Comparison of ENCODE assay signal across 8 mouse cellular contexts in genomic region chr11:69418481-69419442, GRCm38 (mm10). TPM values are rescaled to one million over a fixed set of nuclear protein-coding genes. Genes with fewer than 3 reads are reported as not detected.
DNase-seq lines count a peak whose midpoint lies in the region; ATAC-seq and TF ChIP-seq lines count a peak whose summit lies in the region.

No protein-coding gene starts in this region.

- under 1% methylated on average over 45 of the region's 45 CpGs for WGBS in forebrain, embryonic 11.5 days
- under 1% methylated on average over 45 of the region's 45 CpGs for WGBS in heart, embryonic 16.5 days
- under 1% methylated on average over 45 of the region's 45 CpGs for WGBS in liver, embryonic 14.5 days (ENCODE audit: insufficient replicate concordance)
- under 1% methylated on average over 45 of the region's 45 CpGs for WGBS in stomach, embryonic 16.5 days

- peak; percentile 27 for TF ChIP-seq EP300 in CH12.LX (IDR thresholded peaks at IDR 0.05; ENCODE audit: low read length)
- no peak for TF ChIP-seq EP300 in liver, embryonic 14.5 days (IDR thresholded peaks at IDR 0.05; ENCODE audit: low read depth)

- TF ChIP-seq RAD21 in CH12.LX (IDR thresholded peaks at IDR 0.05; ENCODE audit: low read depth, low read length) = no peak; the same call in 1 of the 2 replicates

- H3K9me3 ChIP-seq in CH12.LX (replicated peaks; ENCODE audit: low read length) = no peaks in the 10 kb centered on the region
- no peaks in the 10 kb centered on the region for H3K9me3 ChIP-seq in forebrain, embryonic 11.5 days (ENCODE audit: control insufficient read depth, low read length)
- H3K9me3 ChIP-seq in heart, embryonic 16.5 days (replicated peaks; ENCODE audit: control insufficient read depth, low read length) = no peaks in the 10 kb centered on the region
- H3K9me3 ChIP-seq in liver, embryonic 14.5 days (ENCODE audit: control insufficient read depth, low read length) = no peaks in the 10 kb centered on the region
- H3K9me3 ChIP-seq in stomach, embryonic 16.5 days (replicated peaks; ENCODE audit: control insufficient read depth, low read length) = no peaks in the 10 kb centered on the region

- H3K36me3 ChIP-seq in CH12.LX (replicated peaks in 1 of 2; ENCODE audit: control insufficient read depth in 1 of 2, insufficient read depth in 1 of 2, low read length in 1 of 2) = no peaks in the 10 kb centered on the region
- no peaks in the 10 kb centered on the region for H3K36me3 ChIP-seq in forebrain, embryonic 11.5 days (ENCODE audit: control insufficient read depth, insufficient read depth, low read length)
- no peaks in the 10 kb centered on the region for H3K36me3 ChIP-seq in heart, embryonic 16.5 days (ENCODE audit: control insufficient read depth, insufficient read depth)
- no peaks in the 10 kb centered on the region for H3K36me3 ChIP-seq in liver, embryonic 14.5 days (replicated peaks; ENCODE audit: control insufficient read depth, insufficient read depth, low read depth)
- H3K36me3 ChIP-seq in stomach, embryonic 16.5 days (ENCODE audit: control insufficient read depth, insufficient read depth, low read length) = no peaks in the 10 kb centered on the region

- peak overlapping the region; percentile 36 to 48 (median 38) for H3K4me3 ChIP-seq in CH12.LX (replicated peaks in 1 of 3; ENCODE audit: low read depth in 2 of 3, low read length in 2 of 3, poor library complexity in 1 of 3)
- H3K4me3 ChIP-seq in forebrain, embryonic 11.5 days (ENCODE audit: low read depth, low read length) = peak overlapping the region; percentile 81
- peak overlapping the region; percentile 79 for H3K4me3 ChIP-seq in heart, embryonic 16.5 days (ENCODE audit: low read length)
- peak overlapping the region; percentile 33 to 49 for H3K4me3 ChIP-seq in liver, embryonic 14.5 days (ENCODE audit: insufficient read depth in 1 of 2, low read depth in 2 of 2, low read length in 2 of 2)
- H3K4me3 ChIP-seq in stomach, embryonic 16.5 days (replicated peaks; ENCODE audit: low read length) = peak overlapping the region; percentile 67

- peaks cover 64% of the 10 kb centered on the region for H3K27me3 ChIP-seq in CH12.LX (replicated peaks)
- H3K27me3 ChIP-seq in forebrain, embryonic 11.5 days (ENCODE audit: control insufficient read depth, insufficient read depth, low read length) = peaks cover 17% of the 10 kb centered on the region
- peaks cover 20% of the 10 kb centered on the region for H3K27me3 ChIP-seq in heart, embryonic 16.5 days (ENCODE audit: control insufficient read depth, insufficient read depth, low read length)
- H3K27me3 ChIP-seq in liver, embryonic 14.5 days (ENCODE audit: control insufficient read depth, insufficient read depth, low read length) = peaks cover 39% of the 10 kb centered on the region
- peaks cover 6% of the 10 kb centered on the region for H3K27me3 ChIP-seq in stomach, embryonic 16.5 days (ENCODE audit: control insufficient read depth, insufficient read depth, low read length)

- TF ChIP-seq POLR2A in CH12.LX (IDR thresholded peaks at IDR 0.05; ENCODE audit: low read depth, low read length) = peak; percentile 51

- H3K79me2 ChIP-seq in CH12.LX (replicated peaks; ENCODE audit: control insufficient read depth, extremely low read depth, insufficient read depth, poor library complexity, severe bottlenecking) = no peaks in the 10 kb centered on the region

- dilution Hi-C loops in CH12.LX (cut with MboI; ENCODE audit: extremely low pct_ligation_motif_present, extremely low pct_unique_long_range_greater_than_20kb, low sequenced_read_pairs) = no loop called here

- peak overlapping the region; percentile 29; the same call in 1 of the 2 replicates for H3K27ac ChIP-seq in CH12.LX (ENCODE audit: insufficient read depth, low read depth)
- H3K27ac ChIP-seq in forebrain, embryonic 11.5 days (ENCODE audit: low read depth, low read length) = peak overlapping the region; percentile 100
- peak overlapping the region; percentile 99 for H3K27ac ChIP-seq in heart, embryonic 16.5 days (ENCODE audit: low read length)
- peak overlapping the region; percentile 60 for H3K27ac ChIP-seq in liver, embryonic 14.5 days
- peak overlapping the region; percentile 99 for H3K27ac ChIP-seq in stomach, embryonic 16.5 days (ENCODE audit: low read length)

- peak; percentile 88 for ATAC-seq in forebrain, embryonic 11.5 days (replicated peaks; ENCODE audit: low FRiP score)
- peak; percentile 82 for ATAC-seq in heart, embryonic 16.5 days (replicated peaks; ENCODE audit: extremely low read depth, insufficient read depth, low FRiP score)
- ATAC-seq in liver, embryonic 14.5 days (ENCODE audit: insufficient read depth) = peak; percentile 76
- peak; percentile 91 for ATAC-seq in stomach, embryonic 16.5 days (ENCODE audit: insufficient read depth, low FRiP score)

- in situ Hi-C loops in CH12.LX (cut with MboI; ENCODE audit: low pct_ligation_motif_present, low pct_unique_long_range_greater_than_20kb, low sequenced_read_pairs) = no loop called here

- peak overlapping the region; percentile 52 for H3K9ac ChIP-seq in CH12.LX (ENCODE audit: insufficient read depth, low read depth)
- H3K9ac ChIP-seq in forebrain, embryonic 11.5 days (ENCODE audit: low read length) = peak overlapping the region; percentile 65
- peak overlapping the region; percentile 81 for H3K9ac ChIP-seq in heart, embryonic 16.5 days (ENCODE audit: low read length)
- H3K9ac ChIP-seq in liver, embryonic 14.5 days (replicated peaks) = peak overlapping the region; percentile 54
- H3K9ac ChIP-seq in stomach, embryonic 16.5 days (ENCODE audit: low read length) = peak overlapping the region; percentile 81

- DNase-seq in CH12.LX (ENCODE audit: extremely low read depth) = peak; percentile 88
- peak; percentile 85 for DNase-seq in c-Kit-positive CD71-positive TER-119-positive erythroid progenitor cells, embryonic 14.5 days (ENCODE audit: low spot score)
- peak; percentile 99 for DNase-seq in forebrain, embryonic 11.5 days (ENCODE audit: low spot score)
- DNase-seq in kidney, postnatal 25 days = peak; percentile 95 to 99
- DNase-seq in liver, embryonic 14.5 days (ENCODE audit: low read depth in 3 of 3, low spot score in 3 of 3) = peak; percentile 88 to 93 (median 90)
- peak; percentile 95 for DNase-seq in neural tube, embryonic 10.5 days (ENCODE audit: extremely low spot score, low spot score)

- H3K4me1 ChIP-seq in CH12.LX (ENCODE audit: control insufficient read depth in 1 of 2, insufficient read depth in 2 of 2) = peaks cover 23 to 58% of the 10 kb centered on the region in 2 experiments
- H3K4me1 ChIP-seq in forebrain, embryonic 11.5 days (replicated peaks; ENCODE audit: control insufficient read depth, insufficient read depth, low read length) = peaks cover 29% of the 10 kb centered on the region
- H3K4me1 ChIP-seq in heart, embryonic 16.5 days (ENCODE audit: control insufficient read depth, insufficient read depth, low read length) = peaks cover 51% of the 10 kb centered on the region
- peaks cover 21 to 48% of the 10 kb centered on the region in 2 experiments for H3K4me1 ChIP-seq in liver, embryonic 14.5 days (replicated peaks; ENCODE audit: control insufficient read depth in 2 of 2, insufficient read depth in 2 of 2, low read length in 1 of 2)
- peaks cover 33% of the 10 kb centered on the region for H3K4me1 ChIP-seq in stomach, embryonic 16.5 days (ENCODE audit: control insufficient read depth, insufficient read depth, low read length)

- 0 out of 4 replicates have a peak, but pooled peaks of 1 of the 2 experiments have one; percentile 15 for TF ChIP-seq CTCF in CH12.LX (conservative IDR thresholded peaks at IDR 0.05 in 1 of 2, IDR thresholded peaks at IDR 0.05 in 1 of 2; ENCODE audit: low read depth in 2 of 2, low read length in 2 of 2)
- TF ChIP-seq CTCF in liver, embryonic 14.5 days (IDR thresholded peaks at IDR 0.05; ENCODE audit: low read depth) = peak; percentile 17; the same call in 1 of the 2 replicates

- peak overlapping the region; percentile 93 for H3K4me2 ChIP-seq in CH12.LX (ENCODE audit: insufficient read depth, low read depth, poor library complexity, severe bottlenecking)
- peak overlapping the region; percentile 99 for H3K4me2 ChIP-seq in forebrain, embryonic 11.5 days (ENCODE audit: low read depth, low read length, severe bottlenecking)
- H3K4me2 ChIP-seq in heart, embryonic 16.5 days (ENCODE audit: low read depth, low read length) = peak overlapping the region; percentile 99
- peak overlapping the region; percentile 80 for H3K4me2 ChIP-seq in liver, embryonic 14.5 days (ENCODE audit: low read depth)
- H3K4me2 ChIP-seq in stomach, embryonic 16.5 days (ENCODE audit: low read depth, low read length) = peak overlapping the region; percentile 98

RNA-seq across cellular contexts. Expression of gene Kdm6b, which starts 5.3 kb away (rescaled TPM):
- total RNA-seq in CH12.LX (2012; rRNA removed) (2.9 and 5.7 TPM in 2 replicates), CH12.LX (2014; rRNA removed) (0.36 and 0.66 TPM in 2 replicates)
- 6.0 and 7.2 TPM in 2 replicates for polyA plus RNA-seq in CH12.LX (2012; ENCODE audit: insufficient read length, low read depth)
- 40.9 and 41.0 TPM in 2 replicates for polyA plus RNA-seq in forebrain, embryonic 11.5 days (2014; fragmentation: Nextera tagmentation; extraction: Ambion mirVana)
- polyA plus RNA-seq in heart, embryonic 16.5 days (2015; fragmentation: Nextera tagmentation; extraction: Ambion mirVana) = 17.3 and 18.2 TPM in 2 replicates
- 1.1 and 1.4 TPM in 2 replicates for polyA plus RNA-seq in liver, embryonic 14.5 days (2012; rRNA removed)
- polyA plus RNA-seq in liver, embryonic 14.5 days (2014; fragmentation: Nextera tagmentation; extraction: Ambion mirVana) = 2.9 TPM in 2 replicates
- polyA plus RNA-seq in stomach, embryonic 16.5 days (2015; fragmentation: Nextera tagmentation; extraction: Ambion mirVana) = 21.2 and 21.4 TPM in 2 replicates

RNA-seq across cellular contexts. Expression of gene Tmem88, which starts 20.7 kb away (rescaled TPM):
- total RNA-seq in CH12.LX (2012; rRNA removed) (0.25 and 0.38 TPM in 2 replicates), CH12.LX (2014; rRNA removed) (not detected in 2 replicates)
- 0.16 and 0.22 TPM in 2 replicates for polyA plus RNA-seq in CH12.LX (2012; ENCODE audit: insufficient read length, low read depth)
- polyA plus RNA-seq in forebrain, embryonic 11.5 days (2014; fragmentation: Nextera tagmentation; extraction: Ambion mirVana) = 15.6 and 18.5 TPM in 2 replicates
- 39.6 and 45.2 TPM in 2 replicates for polyA plus RNA-seq in heart, embryonic 16.5 days (2015; fragmentation: Nextera tagmentation; extraction: Ambion mirVana)
- 3.7 and 5.3 TPM in 2 replicates for polyA plus RNA-seq in liver, embryonic 14.5 days (2012; rRNA removed)
- polyA plus RNA-seq in liver, embryonic 14.5 days (2014; fragmentation: Nextera tagmentation; extraction: Ambion mirVana) = 4.6 TPM in 2 replicates
- 26.4 and 28.7 TPM in 2 replicates for polyA plus RNA-seq in stomach, embryonic 16.5 days (2015; fragmentation: Nextera tagmentation; extraction: Ambion mirVana)

RNA-seq across cellular contexts. Expression of gene Cyb5d1, which starts 23.3 kb away (rescaled TPM):
- total RNA-seq in CH12.LX (2012; rRNA removed) (28.4 and 37.4 TPM in 2 replicates), CH12.LX (2014; rRNA removed) (27.3 and 29.3 TPM in 2 replicates)
- polyA plus RNA-seq in CH12.LX (2012; ENCODE audit: insufficient read length, low read depth) = 29.5 and 33.2 TPM in 2 replicates
- 43.7 and 44.4 TPM in 2 replicates for polyA plus RNA-seq in forebrain, embryonic 11.5 days (2014; fragmentation: Nextera tagmentation; extraction: Ambion mirVana)
- 25.4 and 27.6 TPM in 2 replicates for polyA plus RNA-seq in heart, embryonic 16.5 days (2015; fragmentation: Nextera tagmentation; extraction: Ambion mirVana)
- polyA plus RNA-seq in liver, embryonic 14.5 days (2012; rRNA removed) = 4.8 and 8.3 TPM in 2 replicates
- 6.2 and 7.3 TPM in 2 replicates for polyA plus RNA-seq in liver, embryonic 14.5 days (2014; fragmentation: Nextera tagmentation; extraction: Ambion mirVana)
- polyA plus RNA-seq in stomach, embryonic 16.5 days (2015; fragmentation: Nextera tagmentation; extraction: Ambion mirVana) = 29.4 TPM in 2 replicates

RNA-seq across cellular contexts. Expression of gene Naa38, which starts 23.5 kb away (rescaled TPM):
- 193 and 208 TPM in 2 replicates for total RNA-seq in CH12.LX (2012; rRNA removed)
- 161 and 201 TPM in 2 replicates for total RNA-seq in CH12.LX (2014; rRNA removed)
- 137 and 153 TPM in 2 replicates for polyA plus RNA-seq in CH12.LX (2012; ENCODE audit: insufficient read length, low read depth)
- polyA plus RNA-seq in forebrain, embryonic 11.5 days (2014; fragmentation: Nextera tagmentation; extraction: Ambion mirVana) = 105 and 109 TPM in 2 replicates
- 134 and 135 TPM in 2 replicates for polyA plus RNA-seq in heart, embryonic 16.5 days (2015; fragmentation: Nextera tagmentation; extraction: Ambion mirVana)
- 70.9 and 76.9 TPM in 2 replicates for polyA plus RNA-seq in liver, embryonic 14.5 days (2012; rRNA removed)
- polyA plus RNA-seq in liver, embryonic 14.5 days (2014; fragmentation: Nextera tagmentation; extraction: Ambion mirVana) = 120 and 127 TPM in 2 replicates
- 144 and 148 TPM in 2 replicates for polyA plus RNA-seq in stomach, embryonic 16.5 days (2015; fragmentation: Nextera tagmentation; extraction: Ambion mirVana)

RNA-seq across cellular contexts. Expression of gene Chd3, which starts 49.6 kb away (rescaled TPM):
- total RNA-seq in CH12.LX (2012; rRNA removed) = 66.4 and 69.6 TPM in 2 replicates
- 30.6 and 31.9 TPM in 2 replicates for total RNA-seq in CH12.LX (2014; rRNA removed)
- 87.1 and 92.0 TPM in 2 replicates for polyA plus RNA-seq in CH12.LX (2012; ENCODE audit: insufficient read length, low read depth)
- 53.0 and 61.4 TPM in 2 replicates for polyA plus RNA-seq in forebrain, embryonic 11.5 days (2014; fragmentation: Nextera tagmentation; extraction: Ambion mirVana)
- 13.3 and 19.8 TPM in 2 replicates for polyA plus RNA-seq in heart, embryonic 16.5 days (2015; fragmentation: Nextera tagmentation; extraction: Ambion mirVana)
- polyA plus RNA-seq in liver, embryonic 14.5 days (2012; rRNA removed) = 13.7 and 14.3 TPM in 2 replicates
- 1.9 and 2.4 TPM in 2 replicates for polyA plus RNA-seq in liver, embryonic 14.5 days (2014; fragmentation: Nextera tagmentation; extraction: Ambion mirVana)
- 48.5 and 55.4 TPM in 2 replicates for polyA plus RNA-seq in stomach, embryonic 16.5 days (2015; fragmentation: Nextera tagmentation; extraction: Ambion mirVana)

Comparison
In these comparisons a context has a peak if more than half of its experiments do, and no peak if none do; other contexts are left out.
1. Peak in every context shown above with its lines: DNase-seq, ATAC-seq, H3K4me3 ChIP-seq and H3K27ac ChIP-seq.
2. H3K27ac ChIP-seq: peak in every context shown above with its lines; median percentile 100 in forebrain, embryonic 11.5 days; 99 in heart, embryonic 16.5 days; 99 in stomach, embryonic 16.5 days; 60 in liver, embryonic 14.5 days; 29 in CH12.LX.